Mouse (Mus musculus): Measurements from ENCODE around the gene Ulk3. TPM values are rescaled to one million over a fixed set of nuclear protein-coding genes. Genes with fewer than 3 reads are reported as not detected.

Ulk3 gene
- polyA plus RNA-seq, 1 experiment from 2014 or later, result 8.1 TPM

DNA sequence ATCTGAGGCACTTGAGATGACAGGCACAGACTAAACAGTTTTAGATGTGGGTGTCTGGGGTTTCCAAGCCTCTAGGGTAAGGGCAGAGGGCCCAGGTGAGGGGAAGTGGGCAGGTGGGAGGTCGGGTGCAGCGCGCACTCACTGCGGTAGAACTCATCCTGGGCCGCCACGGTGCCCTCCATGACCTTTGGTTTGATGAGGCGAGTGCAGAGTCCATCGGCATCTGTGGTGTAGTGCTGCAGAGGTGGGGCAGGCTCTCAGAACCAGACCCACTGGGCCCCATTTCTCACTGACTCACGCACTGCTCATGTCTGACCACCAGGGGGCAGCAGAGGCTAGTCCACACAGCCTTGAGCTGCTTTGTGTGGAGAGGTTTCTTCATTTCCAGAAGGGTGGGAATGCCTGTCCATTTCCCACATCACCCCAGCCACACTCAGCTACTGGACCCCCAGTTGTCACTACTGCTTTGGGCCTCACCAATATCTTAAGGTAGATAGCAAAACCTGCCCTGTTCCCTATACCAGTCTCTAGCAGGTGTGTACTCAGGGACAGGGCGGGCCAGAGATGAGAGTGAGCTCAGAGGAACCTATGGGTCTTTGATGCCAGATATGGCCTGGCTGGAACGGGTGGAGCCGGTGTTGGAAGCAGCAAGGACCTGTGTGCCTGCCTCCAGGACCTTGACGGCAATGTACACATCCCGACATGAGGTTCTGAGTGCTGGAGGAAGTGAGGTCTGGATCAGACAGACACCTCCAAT lies 40.0 kb downstream of the Ulk3 start:
- DNase-seq (ENCODE audit: low spot score, missing footprints) (peak; percentile 95), ATAC-seq (ENCODE audit: low FRiP score) (peak; percentile 77)
- 72% methylated on average over 14 of the region's 14 CpGs for WGBS
- no peaks in the 10 kb centered on the region; the same call in 1 of the 2 replicates for H3K4me1 ChIP-seq (ENCODE audit: control insufficient read depth, insufficient read depth, low read length)
- H3K4me2 ChIP-seq, result no peak overlapping the region
- no peak overlapping the region for H3K4me3 ChIP-seq (ENCODE audit: low read depth, low read length)
- peaks cover 33% of the 10 kb centered on the region for H3K36me3 ChIP-seq (ENCODE audit: control insufficient read depth, insufficient read depth, low read length)
- H3K9me3 ChIP-seq (ENCODE audit: control insufficient read depth, low read length), result no peaks in the 10 kb centered on the region
- no peak overlapping the region; the same call in 1 of the 2 replicates for H3K27ac ChIP-seq (ENCODE audit: low read depth, low read length)
- no peak overlapping the region for H3K9ac ChIP-seq (ENCODE audit: low read length)
- no peaks in the 10 kb centered on the region for H3K27me3 ChIP-seq (ENCODE audit: control insufficient read depth, insufficient read depth, low read length)

DNA sequence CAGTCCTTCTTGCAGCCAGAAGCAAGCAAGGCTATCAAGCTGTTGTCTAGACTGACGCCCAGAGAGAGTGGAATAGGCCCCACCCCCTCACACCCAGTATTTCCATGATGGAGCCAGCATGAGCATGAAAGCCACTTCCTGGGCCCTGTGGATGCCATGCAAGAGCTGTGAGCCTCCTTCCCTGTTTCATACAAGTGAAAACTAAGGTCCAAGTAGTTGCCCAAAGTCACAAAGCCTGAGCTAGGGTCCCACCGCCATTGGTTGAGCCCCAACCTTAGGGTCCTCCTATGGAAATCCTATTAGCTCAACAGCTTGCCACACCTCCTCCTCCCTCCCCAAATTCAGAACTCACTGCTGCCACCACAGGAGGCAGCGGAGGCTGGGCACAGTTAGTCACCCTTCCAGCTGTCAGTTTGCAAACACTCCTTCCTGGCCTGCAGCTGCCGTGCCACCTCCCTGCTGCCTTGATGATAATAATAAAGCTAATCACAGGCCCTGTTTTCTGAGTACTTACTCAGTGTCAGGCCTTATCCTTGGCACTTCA lies 44.3 kb downstream of the Ulk3 start:
- H3K4me3 ChIP-seq (ENCODE audit: low read depth, low read length), result no peak overlapping the region
- H3K9ac ChIP-seq (ENCODE audit: low read length), result no peak overlapping the region
- ATAC-seq (ENCODE audit: low FRiP score), result no peak
- 46% methylated on average over 4 of the region's 4 CpGs for WGBS
- H3K27ac ChIP-seq (ENCODE audit: low read depth, low read length), result no peak overlapping the region
- H3K9me3 ChIP-seq (ENCODE audit: control insufficient read depth, low read length), result no peaks in the 10 kb centered on the region
- no peaks in the 10 kb centered on the region for H3K27me3 ChIP-seq (ENCODE audit: control insufficient read depth, insufficient read depth, low read length)
- H3K4me1 ChIP-seq (ENCODE audit: control insufficient read depth, insufficient read depth, low read length), result peaks cover 4% of the 10 kb centered on the region; the same call in 1 of the 2 replicates
- DNase-seq (ENCODE audit: low spot score, missing footprints), result no peak
- H3K4me2 ChIP-seq, result no peak overlapping the region
- H3K36me3 ChIP-seq (ENCODE audit: control insufficient read depth, insufficient read depth, low read length), result peaks cover 10% of the 10 kb centered on the region; the same call in 1 of the 2 replicates

DNA sequence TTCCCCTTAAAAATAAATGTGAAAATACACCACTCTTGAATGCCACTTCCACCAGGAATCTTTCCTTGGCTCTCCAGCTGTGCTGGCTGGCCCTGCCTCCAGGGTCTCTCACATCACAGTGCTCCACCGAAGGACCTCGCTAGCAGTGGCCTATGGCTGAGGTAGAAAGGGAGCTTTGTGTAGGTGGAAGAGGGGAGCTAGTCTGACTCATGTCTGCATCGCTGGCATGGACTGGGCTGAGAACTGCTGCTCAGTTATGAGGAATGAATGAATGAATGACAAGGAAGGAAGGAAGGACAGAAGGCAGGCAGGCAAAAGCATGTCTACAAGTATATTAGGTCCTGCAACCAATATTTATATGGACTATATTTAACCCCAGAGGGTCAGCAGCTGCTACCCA lies 48.0 kb downstream of the Ulk3 start:
- Histone ChIP-seq H3K27ac (ENCODE audit: low read depth, low read length) (no peak overlapping the region; the same call in 1 of the 2 replicates), H3K4me2 (no peak overlapping the region), H3K27me3 (ENCODE audit: control insufficient read depth, insufficient read depth, low read length) (no peaks in the 10 kb centered on the region), H3K9me3 (ENCODE audit: control insufficient read depth, low read length) (no peaks in the 10 kb centered on the region), H3K4me1 (ENCODE audit: control insufficient read depth, insufficient read depth, low read length) (peaks cover 29% of the 10 kb centered on the region), H3K9ac (ENCODE audit: low read length) (no peak overlapping the region), H3K4me3 (ENCODE audit: low read depth, low read length) (no peak overlapping the region), H3K36me3 (ENCODE audit: control insufficient read depth, insufficient read depth, low read length) (no peaks in the 10 kb centered on the region)
- 72% methylated on average over 3 of the region's 3 CpGs for WGBS
- no peak for ATAC-seq (ENCODE audit: low FRiP score)
- DNase-seq (ENCODE audit: low spot score, missing footprints), result no peak

DNA sequence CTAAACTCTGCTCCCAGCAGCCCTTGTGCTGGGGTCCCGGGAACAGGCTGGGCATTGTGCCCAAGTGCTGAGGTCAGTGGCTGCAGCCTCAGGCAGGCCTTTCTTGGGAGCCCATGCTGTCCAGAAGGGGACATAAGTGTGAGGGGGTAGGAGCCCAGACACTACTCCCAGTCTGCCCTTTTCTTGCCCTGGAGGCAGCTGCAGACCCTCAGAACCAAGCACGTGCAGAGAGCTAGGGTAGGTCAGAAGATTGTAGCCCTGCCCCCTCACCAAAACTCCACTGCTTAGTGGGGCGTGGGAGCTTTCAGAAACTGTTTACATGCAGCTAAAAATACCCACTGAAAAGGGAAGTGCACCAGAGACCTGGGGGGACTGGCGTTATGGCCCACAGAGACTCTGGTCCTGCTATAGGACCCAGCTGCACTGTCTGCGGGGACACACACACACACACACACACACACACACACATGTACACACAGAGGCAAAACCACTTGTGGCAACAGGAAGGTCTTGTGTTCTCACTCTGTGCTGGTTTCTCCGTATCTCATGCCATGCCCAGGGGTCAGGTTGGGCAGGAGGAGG lies 48.6 kb downstream of the Ulk3 start:
- peaks cover 32% of the 10 kb centered on the region for H3K4me1 ChIP-seq (ENCODE audit: control insufficient read depth, insufficient read depth, low read length)
- H3K9me3 ChIP-seq (ENCODE audit: control insufficient read depth, low read length), result no peaks in the 10 kb centered on the region
- WGBS, result 72% methylated on average over 6 of the region's 6 CpGs
- no peak overlapping the region for H3K4me3 ChIP-seq (ENCODE audit: low read depth, low read length)
- H3K9ac ChIP-seq (ENCODE audit: low read length), result no peak overlapping the region
- H3K27ac ChIP-seq (ENCODE audit: low read depth, low read length), result no peak overlapping the region; the same call in 1 of the 2 replicates
- no peaks in the 10 kb centered on the region for H3K27me3 ChIP-seq (ENCODE audit: control insufficient read depth, insufficient read depth, low read length)
- DNase-seq (ENCODE audit: low spot score, missing footprints), result no peak
- H3K36me3 ChIP-seq (ENCODE audit: control insufficient read depth, insufficient read depth, low read length), result no peaks in the 10 kb centered on the region
- no peak for ATAC-seq (ENCODE audit: low FRiP score)
- H3K4me2 ChIP-seq, result no peak overlapping the region

- Histone ChIP-seq H3K36me3 (ENCODE audit: control insufficient read depth, insufficient read depth, low read length) (no peaks in the 10 kb centered on the region), H3K27me3 (ENCODE audit: control insufficient read depth, insufficient read depth, low read length) (no peaks in the 10 kb centered on the region), H3K4me2 (no peak overlapping the region), H3K9me3 (ENCODE audit: control insufficient read depth, low read length) (no peaks in the 10 kb centered on the region), H3K9ac (ENCODE audit: low read length) (no peak overlapping the region), H3K4me3 (ENCODE audit: low read depth, low read length) (no peak overlapping the region), H3K4me1 (ENCODE audit: control insufficient read depth, insufficient read depth, low read length) (peaks cover 42% of the 10 kb centered on the region), H3K27ac (ENCODE audit: low read depth, low read length) (no peak overlapping the region; the same call in 1 of the 2 replicates)
- DNase-seq (ENCODE audit: low spot score, missing footprints), result no peak
- 54% methylated on average over 8 of the region's 8 CpGs for WGBS
- no peak for ATAC-seq (ENCODE audit: low FRiP score)
Measured at GRCm38 (mm10) chr9:57638651-57639459, 49.6 kb downstream of the Ulk3 start.

DNA sequence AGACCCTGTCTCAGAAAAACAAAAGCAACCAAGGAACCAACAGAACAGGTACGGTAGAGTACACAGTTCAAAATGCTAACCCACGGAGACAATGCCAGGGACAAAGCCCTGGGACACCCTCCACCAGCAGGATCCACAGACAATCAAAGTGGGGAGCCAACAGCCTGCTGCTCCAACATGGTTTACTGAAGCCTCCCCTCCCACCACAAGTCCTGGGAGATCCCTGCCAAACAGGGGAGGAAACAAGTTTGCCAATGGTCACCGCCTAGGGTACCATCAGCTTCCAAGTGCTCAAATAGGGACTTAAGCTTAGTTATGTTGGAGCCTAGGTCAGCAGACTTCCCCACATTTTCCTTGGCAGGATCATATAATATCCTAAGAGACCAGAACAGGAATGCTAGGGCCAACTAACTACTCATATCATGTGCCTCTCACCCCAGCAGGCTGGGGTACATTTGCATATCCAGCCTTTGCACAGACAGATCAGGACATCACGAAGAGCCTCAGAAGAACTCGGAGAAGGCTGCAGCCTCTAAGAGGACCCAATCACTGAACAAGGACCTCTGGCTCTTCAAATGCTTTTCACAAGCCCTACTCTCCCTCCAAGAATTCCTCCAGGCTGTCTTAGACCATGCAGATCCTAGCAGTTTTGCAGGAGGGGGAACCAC lies 50.5 kb downstream of the Ulk3 start:
- H3K9me3 ChIP-seq (ENCODE audit: control insufficient read depth, low read length), result no peaks in the 10 kb centered on the region
- peak overlapping the region; percentile 8; the same call in 1 of the 2 replicates for H3K4me2 ChIP-seq
- no peaks in the 10 kb centered on the region for H3K27me3 ChIP-seq (ENCODE audit: control insufficient read depth, insufficient read depth, low read length)
- 81% methylated on average over 5 of the region's 5 CpGs for WGBS
- DNase-seq (ENCODE audit: low spot score, missing footprints) (no peak), ATAC-seq (ENCODE audit: low FRiP score) (no peak)
- peak overlapping the region; percentile 31; the same call in 1 of the 2 replicates for H3K9ac ChIP-seq (ENCODE audit: low read length)
- H3K4me1 ChIP-seq (ENCODE audit: control insufficient read depth, insufficient read depth, low read length), result peaks cover 47% of the 10 kb centered on the region
- no peak overlapping the region for H3K4me3 ChIP-seq (ENCODE audit: low read depth, low read length)
- no peaks in the 10 kb centered on the region for H3K36me3 ChIP-seq (ENCODE audit: control insufficient read depth, insufficient read depth, low read length)
- H3K27ac ChIP-seq (ENCODE audit: low read depth, low read length), result 0 out of 2 replicates have a peak overlapping the region, but pooled peaks have one; percentile 7

DNA sequence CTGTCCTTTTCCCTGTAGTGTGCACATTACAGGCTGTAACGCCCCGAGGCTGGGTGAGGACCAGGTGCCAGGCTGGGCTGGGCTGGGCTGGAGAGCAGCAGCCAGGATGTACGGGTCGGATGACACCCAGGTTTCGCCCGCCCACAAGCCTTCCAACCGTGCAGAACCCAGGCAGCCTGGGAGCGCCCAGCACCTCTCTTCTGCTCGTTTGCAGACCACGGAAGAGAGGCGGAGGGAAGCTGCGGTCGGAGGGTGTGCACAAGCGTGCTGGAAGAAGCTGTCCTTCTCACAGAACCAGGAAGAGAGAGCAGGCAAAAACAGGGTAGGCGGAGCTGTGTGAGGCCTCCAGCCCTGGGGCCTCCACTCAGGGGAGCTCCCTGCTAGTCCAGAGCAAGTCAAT lies 51.1 kb downstream of the Ulk3 start:
- no peak for DNase-seq (ENCODE audit: low spot score, missing footprints)
- 0 out of 2 replicates have a peak overlapping the region, but pooled peaks have one; percentile 7 for H3K27ac ChIP-seq (ENCODE audit: low read depth, low read length)
- H3K36me3 ChIP-seq (ENCODE audit: control insufficient read depth, insufficient read depth, low read length), result no peaks in the 10 kb centered on the region
- WGBS, result 32% methylated on average over 15 of the region's 15 CpGs
- H3K9ac ChIP-seq (ENCODE audit: low read length), result peak overlapping the region; percentile 31; the same call in 1 of the 2 replicates
- peaks cover 47% of the 10 kb centered on the region for H3K4me1 ChIP-seq (ENCODE audit: control insufficient read depth, insufficient read depth, low read length)
- H3K9me3 ChIP-seq (ENCODE audit: control insufficient read depth, low read length), result no peaks in the 10 kb centered on the region
- H3K4me3 ChIP-seq (ENCODE audit: low read depth, low read length), result no peak overlapping the region
- H3K27me3 ChIP-seq (ENCODE audit: control insufficient read depth, insufficient read depth, low read length), result no peaks in the 10 kb centered on the region
- peak overlapping the region; percentile 8; the same call in 1 of the 2 replicates for H3K4me2 ChIP-seq
- no peak for ATAC-seq (ENCODE audit: low FRiP score)

DNA sequence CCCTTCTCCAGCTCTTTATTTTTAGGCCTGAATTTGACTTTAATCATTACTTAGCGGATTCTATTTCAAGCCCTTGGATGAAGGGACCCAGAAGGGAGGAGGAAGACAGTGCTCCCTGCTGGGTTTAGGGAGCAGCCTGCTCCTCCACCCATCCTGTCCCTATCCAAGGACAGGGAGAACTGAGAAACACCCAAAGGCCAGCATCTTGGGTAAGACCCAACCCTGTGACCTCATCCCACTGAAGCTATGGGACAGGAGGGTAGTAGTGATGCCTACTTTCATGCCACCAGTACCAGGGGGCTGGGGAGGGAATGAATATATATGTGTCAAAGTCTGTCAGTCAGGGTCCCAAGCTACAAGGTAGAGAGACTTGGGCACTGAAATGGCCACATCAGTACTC lies 51.8 kb downstream of the Ulk3 start:
- Histone ChIP-seq H3K27me3 (ENCODE audit: control insufficient read depth, insufficient read depth, low read length) (no peaks in the 10 kb centered on the region), H3K9ac (ENCODE audit: low read length) (no peak overlapping the region), H3K4me2 (no peak overlapping the region), H3K4me1 (ENCODE audit: control insufficient read depth, insufficient read depth, low read length) (peaks cover 50% of the 10 kb centered on the region), H3K9me3 (ENCODE audit: control insufficient read depth, low read length) (no peaks in the 10 kb centered on the region), H3K4me3 (ENCODE audit: low read depth, low read length) (no peak overlapping the region), H3K27ac (ENCODE audit: low read depth, low read length) (no peak overlapping the region), H3K36me3 (ENCODE audit: control insufficient read depth, insufficient read depth, low read length) (no peaks in the 10 kb centered on the region)
- ATAC-seq (ENCODE audit: low FRiP score) (no peak), DNase-seq (ENCODE audit: low spot score, missing footprints) (no peak)
- WGBS, result 44% methylated on average over 1 of the region's 1 CpGs
